Mouse (Mus musculus): ENCODE results near the gene RPS10-NUDT3. TPM values are rescaled to one million over a fixed set of nuclear protein-coding genes. Genes with fewer than 3 reads are reported as not detected.

RPS10-NUDT3 gene
- polyA plus RNA-seq, 1 experiment = not detected

- Histone ChIP-seq H3K27me3 (ENCODE audit: control insufficient read depth, insufficient read depth, low read length) (no peaks in the 10 kb centered on the region), H3K4me3 (ENCODE audit: extremely low read depth, insufficient read depth, insufficient read length) (no peak overlapping the region), H3K27ac (ENCODE audit: insufficient read depth, low read length) (no peak overlapping the region), H3K36me3 (ENCODE audit: control insufficient read depth, insufficient read depth, low read length) (no peaks in the 10 kb centered on the region), H3K4me1 (ENCODE audit: control insufficient read depth, insufficient read depth, insufficient read length) (peaks cover 2% of the 10 kb centered on the region; the same call in 1 of the 2 replicates)
- DNase-seq (ENCODE audit: low read depth in 1 of 2, low spot score in 2 of 2) = no peak
- no peak for TF ChIP-seq CTCF (IDR thresholded peaks at IDR 0.05; ENCODE audit: extremely low read depth, insufficient read depth, insufficient read length, insufficient replicate concordance)
- no peak for TF ChIP-seq POLR2A (IDR thresholded peaks at IDR 0.05; ENCODE audit: low read depth, low read length)
- WGBS = 76% methylated on average over 6 of the region's 6 CpGs
Observed at GRCm38 (mm10) chr17:27671720-27672119, 36.7 kb upstream of the RPS10-NUDT3 start.

- Histone ChIP-seq H3K4me3 (ENCODE audit: extremely low read depth, insufficient read depth, insufficient read length) (no peak overlapping the region), H3K27me3 (ENCODE audit: control insufficient read depth, insufficient read depth, low read length) (no peaks in the 10 kb centered on the region; the same call in 1 of the 2 replicates), H3K27ac (ENCODE audit: insufficient read depth, low read length) (no peak overlapping the region), H3K4me1 (ENCODE audit: control insufficient read depth, insufficient read depth, insufficient read length) (peaks cover 3% of the 10 kb centered on the region; the same call in 1 of the 2 replicates), H3K36me3 (ENCODE audit: control insufficient read depth, insufficient read depth, low read length) (no peaks in the 10 kb centered on the region)
- no peak for TF ChIP-seq CTCF (IDR thresholded peaks at IDR 0.05; ENCODE audit: extremely low read depth, insufficient read depth, insufficient read length, insufficient replicate concordance)
- no peak for TF ChIP-seq POLR2A (IDR thresholded peaks at IDR 0.05; ENCODE audit: low read depth, low read length)
- 77% methylated on average over 7 of the region's 7 CpGs for WGBS
- no peak for DNase-seq (ENCODE audit: low read depth in 1 of 2, low spot score in 2 of 2)
Observed at GRCm38 (mm10) chr17:27658767-27659166, 23.7 kb upstream of the RPS10-NUDT3 start.

GRCm38 (mm10) chr17:27657123-27657522, 22.1 kb upstream of the RPS10-NUDT3 start:
- Histone ChIP-seq H3K27me3 (ENCODE audit: control insufficient read depth, insufficient read depth, low read length) (no peaks in the 10 kb centered on the region; the same call in 1 of the 2 replicates), H3K36me3 (ENCODE audit: control insufficient read depth, insufficient read depth, low read length) (no peaks in the 10 kb centered on the region), H3K4me3 (ENCODE audit: extremely low read depth, insufficient read depth, insufficient read length) (no peak overlapping the region), H3K4me1 (ENCODE audit: control insufficient read depth, insufficient read depth, insufficient read length) (peaks cover 3% of the 10 kb centered on the region; the same call in 1 of the 2 replicates), H3K27ac (ENCODE audit: insufficient read depth, low read length) (no peak overlapping the region)
- no peak for DNase-seq (ENCODE audit: low read depth in 1 of 2, low spot score in 2 of 2)
- WGBS = 51% methylated on average over 8 of the region's 8 CpGs
- no peak for TF ChIP-seq CTCF (IDR thresholded peaks at IDR 0.05; ENCODE audit: extremely low read depth, insufficient read depth, insufficient read length, insufficient replicate concordance)
- no peak for TF ChIP-seq POLR2A (IDR thresholded peaks at IDR 0.05; ENCODE audit: low read depth, low read length)

GRCm38 (mm10) chr17:27656414-27656813, 21.4 kb upstream of the RPS10-NUDT3 start:
- Histone ChIP-seq H3K27me3 (ENCODE audit: control insufficient read depth, insufficient read depth, low read length) (no peaks in the 10 kb centered on the region; the same call in 1 of the 2 replicates), H3K4me3 (ENCODE audit: extremely low read depth, insufficient read depth, insufficient read length) (peak overlapping the region; percentile 66; the same call in 1 of the 2 replicates), H3K4me1 (ENCODE audit: control insufficient read depth, insufficient read depth, insufficient read length) (peaks cover 6% of the 10 kb centered on the region; the same call in 1 of the 2 replicates), H3K36me3 (ENCODE audit: control insufficient read depth, insufficient read depth, low read length) (no peaks in the 10 kb centered on the region), H3K27ac (ENCODE audit: insufficient read depth, low read length) (no peak overlapping the region)
- no peak for DNase-seq (ENCODE audit: low read depth in 1 of 2, low spot score in 2 of 2)
- 15% methylated on average over 5 of the region's 5 CpGs for WGBS
- TF ChIP-seq POLR2A (IDR thresholded peaks at IDR 0.05; ENCODE audit: low read depth, low read length) = no peak
- no peak for TF ChIP-seq CTCF (IDR thresholded peaks at IDR 0.05; ENCODE audit: extremely low read depth, insufficient read depth, insufficient read length, insufficient replicate concordance)

- no peaks in the 10 kb centered on the region for H3K36me3 ChIP-seq (ENCODE audit: control insufficient read depth, insufficient read depth, low read length)
- no peaks in the 10 kb centered on the region; the same call in 1 of the 2 replicates for H3K27me3 ChIP-seq (ENCODE audit: control insufficient read depth, insufficient read depth, low read length)
- 4% methylated on average over 14 of the region's 14 CpGs for WGBS
- TF ChIP-seq CTCF (IDR thresholded peaks at IDR 0.05; ENCODE audit: extremely low read depth, insufficient read depth, insufficient read length, insufficient replicate concordance) = no peak
- peak in 1 of 2 experiments; percentile 62 for DNase-seq (ENCODE audit: low read depth in 1 of 2, low spot score in 2 of 2)
- peak overlapping the region; percentile 66 for H3K4me3 ChIP-seq (ENCODE audit: extremely low read depth, insufficient read depth, insufficient read length)
- no peak overlapping the region for H3K27ac ChIP-seq (ENCODE audit: insufficient read depth, low read length)
- H3K4me1 ChIP-seq (ENCODE audit: control insufficient read depth, insufficient read depth, insufficient read length) = peaks cover 6% of the 10 kb centered on the region; the same call in 1 of the 2 replicates
Observed at GRCm38 (mm10) chr17:27656011-27656399, 21.0 kb upstream of the RPS10-NUDT3 start.

GRCm38 (mm10) chr17:27655089-27656010, 20.3 kb upstream of the RPS10-NUDT3 start, which contains the start of gene Pacsin1:
TSS of gene Pacsin1 (plus strand) at chr17:27655509.
- Histone ChIP-seq H3K27ac (ENCODE audit: insufficient read depth, low read length) (peak within 1 kb of the TSS; percentile 28; the same call in 1 of the 2 replicates), H3K4me1 (ENCODE audit: control insufficient read depth, insufficient read depth, insufficient read length) (peaks cover 6% of the 10 kb centered on the region; the same call in 1 of the 2 replicates), H3K27me3 (ENCODE audit: control insufficient read depth, insufficient read depth, low read length) (no peaks in the 10 kb centered on the region; the same call in 1 of the 2 replicates), H3K36me3 (ENCODE audit: control insufficient read depth, insufficient read depth, low read length) (no peaks in the 10 kb centered on the region), H3K4me3 (ENCODE audit: extremely low read depth, insufficient read depth, insufficient read length) (peak within 1 kb of the TSS; percentile 66)
- no peak for TF ChIP-seq POLR2A (IDR thresholded peaks at IDR 0.05; ENCODE audit: low read depth, low read length)
- no peak for TF ChIP-seq CTCF (IDR thresholded peaks at IDR 0.05; ENCODE audit: extremely low read depth, insufficient read depth, insufficient read length, insufficient replicate concordance)
- WGBS = 3% methylated on average over 63 of the region's 65 CpGs
- DNase-seq (ENCODE audit: low read depth in 1 of 2, low spot score in 2 of 2) = peak in 1 of 2 experiments; percentile 62

Measured in spleen, adult 2 months (tissue).